Mouse (Mus musculus) G1E (cell line): ENCODE measurements around the gene Tnp2. TPM values are rescaled to one million over a fixed set of nuclear protein-coding genes. Genes with fewer than 3 reads are reported as not detected.

Experiments
- ATAC-seq: 2 replicates; pipeline ENCODE4 v1.8.0; 2016; ENCODE audit warnings: mild to moderate bottlenecking; ENCODE audit not compliant: insufficient number of reproducible peaks, poor library complexity, low FRiP score, severe bottlenecking; ENCODE audit errors: extremely low read depth
- DNase-seq: peaks from one replicate; pipeline ENCODE4 v3.0.0; 2012; ENCODE audit warnings: low spot score
- H3K27me3 ChIP-seq: 2 replicates; pipeline ENCODE4 v1.6.1; 2012; ENCODE audit warnings: mild to moderate bottlenecking, low read length, inconsistent platforms; ENCODE audit not compliant: insufficient read depth
- H3K36me3 ChIP-seq: replicated peaks from 2 replicates; pipeline ENCODE3; 2012; ENCODE audit warnings: mild to moderate bottlenecking, inconsistent platforms
- H3K4me1 ChIP-seq: 2 replicates; pipeline ENCODE4 v1.6.1; 2012; ENCODE audit warnings: low read depth, low read length, inconsistent platforms, mixed read lengths; ENCODE audit not compliant: insufficient read depth
- H3K4me3 ChIP-seq: 2 replicates; pipeline ENCODE4 v1.5.1; 2012; ENCODE audit warnings: low read depth, mild to moderate bottlenecking, inconsistent platforms, low read length, moderate library complexity, mixed read lengths
- H3K9me3 ChIP-seq: replicated peaks from 2 replicates; pipeline ENCODE4 v1.6.1; 2012; ENCODE audit warnings: inconsistent platforms
- CTCF ChIP-seq: IDR thresholded peaks from 2 replicates; pipeline ENCODE4 v1.5.1; 2012; ENCODE audit warnings: low read depth, low read length, inconsistent platforms, mixed read lengths
- GATA1 ChIP-seq: IDR thresholded peaks from 2 replicates; pipeline ENCODE4 v1.6.1; 2012; ENCODE audit warnings: borderline replicate concordance, low read length, inconsistent platforms, mixed read lengths
- GATA2 ChIP-seq: IDR thresholded peaks from 2 replicates; pipeline ENCODE4 v1.6.1; 2012; ENCODE audit warnings: low read depth, low read length, inconsistent platforms, borderline replicate concordance
- POLR2AphosphoS5 ChIP-seq: IDR thresholded peaks from 2 replicates; pipeline ENCODE4 v1.6.1; 2012; ENCODE audit warnings: low read depth, low read length, inconsistent platforms; ENCODE audit not compliant: insufficient replicate concordance
- TAL1 ChIP-seq: conservative IDR thresholded peaks from 2 replicates; pipeline ENCODE4 v1.6.1; 2012; ENCODE audit warnings: low read depth, low read length, inconsistent platforms, mixed read lengths
- polyA plus RNA-seq: library from polyadenylated mRNA; stranded (reverse); fragments of >175 nt; gene quantifications from 2 replicates; pipeline ENCODE4 v1.2.3, GENCODE M21; 2012
- total RNA-seq, 2 experiments: library from RNA; stranded (forward) in 1 of 2; stranded (reverse) in 1 of 2; fragments of 200-1000 nt in 1 of 2; fragments of >200 nt in 1 of 2; fragmentation: Nextera tagmentation in 1 of 2; gene quantifications; 2 replicates each; pipeline ENCODE4 v1.2.3; 2014 to 2017

The Tnp2 gene
- total and polyA plus RNA-seq, 3 experiments: not detected

DNA sequence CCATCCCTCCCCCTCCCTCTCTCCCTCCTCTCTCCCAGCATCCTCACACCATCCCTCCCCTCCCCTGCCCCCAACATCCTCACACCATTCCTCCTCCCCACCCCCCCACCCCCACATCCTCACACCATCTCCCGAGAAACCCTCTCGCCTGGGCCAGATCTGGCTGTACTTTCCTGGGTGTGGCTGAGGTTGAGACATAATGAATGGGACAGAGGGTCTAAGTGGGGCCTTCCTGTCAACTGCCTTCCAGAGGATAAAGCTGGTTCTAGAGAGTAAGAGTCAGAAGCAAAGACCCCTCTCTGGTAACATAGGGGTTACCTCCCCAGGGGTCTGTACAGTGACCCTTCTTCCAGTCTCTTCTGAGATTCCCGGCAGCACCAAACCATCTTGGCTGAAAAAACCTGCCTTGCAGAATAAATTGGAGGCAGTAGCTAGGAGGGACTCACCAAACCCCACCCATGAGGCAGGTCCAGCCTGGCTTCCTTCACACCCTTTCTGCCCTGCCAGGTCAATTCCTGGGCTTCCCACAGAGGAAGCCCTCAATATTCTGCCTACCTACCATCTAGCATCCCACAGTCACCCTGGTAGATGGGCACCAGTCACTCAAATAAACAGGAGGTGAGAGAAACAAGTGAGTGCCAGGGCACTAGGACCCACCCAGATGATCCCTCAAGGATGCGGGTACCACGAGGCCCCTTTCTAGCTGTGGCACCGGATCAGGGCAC, 24.8 kb downstream of the Tnp2 start:
- no peak for TF ChIP-seq POLR2AphosphoS5
- TF ChIP-seq TAL1: no peak
- no peak for TF ChIP-seq GATA2
- no peak for TF ChIP-seq GATA1
- no peak for TF ChIP-seq CTCF
- H3K27me3 ChIP-seq: peaks cover 22% of the 10 kb centered on the region
- H3K4me1 ChIP-seq: peaks cover 84% of the 10 kb centered on the region
- no peaks in the 10 kb centered on the region for H3K36me3 ChIP-seq
- no peak for DNase-seq
- ATAC-seq: no peak
- H3K9me3 ChIP-seq: no peaks in the 10 kb centered on the region
- H3K4me3 ChIP-seq: no peak overlapping the region

DNA sequence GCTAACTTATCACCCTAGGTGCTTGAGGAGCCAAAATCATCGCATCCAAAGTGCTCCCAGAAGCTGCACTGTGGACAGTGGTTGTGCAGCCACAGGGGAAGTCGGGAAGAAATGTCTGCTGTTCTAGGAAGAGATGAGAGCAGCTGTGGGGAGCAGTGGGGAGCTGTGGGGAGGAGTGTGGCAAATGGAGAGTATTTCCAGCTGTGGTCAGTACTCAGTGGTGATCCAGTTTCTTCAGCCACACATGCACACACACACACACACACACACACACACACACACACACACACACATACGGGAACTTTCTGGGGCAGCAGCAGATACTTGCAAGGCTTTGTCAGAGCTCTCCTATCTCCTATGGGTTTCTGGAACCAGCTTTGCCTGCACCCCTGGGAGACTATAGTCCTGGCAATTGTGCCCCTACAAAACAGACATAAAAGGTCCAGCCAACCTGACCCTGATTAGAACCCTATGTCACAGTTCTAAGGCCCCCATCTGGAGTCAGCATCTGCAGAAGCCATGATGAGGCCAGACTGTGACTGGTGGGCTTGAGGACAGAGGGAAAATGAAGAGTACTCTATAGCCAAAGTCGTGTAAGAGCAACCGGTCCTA, 25.8 kb downstream of the Tnp2 start:
- DNase-seq: no peak
- no peaks in the 10 kb centered on the region for H3K9me3 ChIP-seq
- H3K4me3 ChIP-seq: no peak overlapping the region
- H3K27me3 ChIP-seq: peaks cover 28% of the 10 kb centered on the region
- no peaks in the 10 kb centered on the region for H3K36me3 ChIP-seq
- TF ChIP-seq CTCF (no peak), TAL1 (no peak), GATA1 (no peak), POLR2AphosphoS5 (no peak), GATA2 (no peak)
- peaks cover 84% of the 10 kb centered on the region for H3K4me1 ChIP-seq
- ATAC-seq: no peak

DNA sequence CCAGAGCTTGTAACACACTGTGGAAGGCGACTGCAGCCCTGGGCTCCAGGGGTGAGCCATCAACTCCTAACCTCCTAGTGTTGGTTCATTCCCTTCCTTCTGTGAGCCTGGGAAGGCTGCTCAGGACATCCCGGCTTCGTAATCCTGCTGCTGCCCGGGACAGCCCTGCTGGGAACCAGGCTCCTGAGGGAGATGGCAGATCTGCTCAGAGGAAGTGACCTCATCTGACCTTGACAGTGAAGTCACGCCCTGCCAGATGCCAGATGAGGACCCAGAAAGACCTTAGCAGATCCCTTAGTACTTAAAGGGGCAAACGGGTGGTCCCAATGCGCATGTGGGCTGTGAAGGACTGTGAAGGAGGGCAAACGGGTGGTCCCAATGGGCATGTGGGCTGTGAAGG, 27.3 kb downstream of the Tnp2 start:
- Histone ChIP-seq H3K36me3 (no peaks in the 10 kb centered on the region), H3K9me3 (no peaks in the 10 kb centered on the region), H3K4me1 (peaks cover 81% of the 10 kb centered on the region), H3K27me3 (peaks cover 35% of the 10 kb centered on the region), H3K4me3 (peak overlapping the region; percentile 47; the same call in 1 of the 2 replicates)
- DNase-seq: no peak
- TF ChIP-seq TAL1: no peak
- ATAC-seq: peak; percentile 42

DNA sequence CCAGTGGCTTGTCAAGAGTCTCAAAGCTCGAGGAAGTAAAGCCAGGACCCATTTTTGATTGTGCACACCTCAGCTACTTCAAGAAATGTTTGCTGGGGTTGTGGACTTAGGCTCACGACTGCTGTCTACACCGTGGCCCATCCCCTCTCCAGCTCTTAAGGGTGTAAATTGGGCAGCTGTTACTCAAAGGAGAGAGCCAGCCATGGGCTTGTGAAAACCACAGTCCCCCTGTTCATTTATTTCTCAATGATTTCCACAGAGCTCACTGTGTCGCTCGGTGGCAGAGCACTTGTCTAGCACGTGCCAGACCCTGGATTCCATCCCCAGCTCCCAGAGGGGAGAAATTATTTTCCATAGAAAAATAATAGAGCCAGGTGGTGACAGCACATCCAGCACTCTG, 32.3 kb downstream of the Tnp2 start:
- ATAC-seq (no peak), DNase-seq (no peak)
- Histone ChIP-seq H3K4me1 (peaks cover 46% of the 10 kb centered on the region), H3K36me3 (no peaks in the 10 kb centered on the region), H3K9me3 (no peaks in the 10 kb centered on the region), H3K4me3 (no peak overlapping the region), H3K27me3 (peaks cover 56% of the 10 kb centered on the region)
- no peak for TF ChIP-seq GATA2
- no peak for TF ChIP-seq POLR2AphosphoS5
- no peak for TF ChIP-seq GATA1
- TF ChIP-seq TAL1: no peak
- no peak for TF ChIP-seq CTCF

DNA sequence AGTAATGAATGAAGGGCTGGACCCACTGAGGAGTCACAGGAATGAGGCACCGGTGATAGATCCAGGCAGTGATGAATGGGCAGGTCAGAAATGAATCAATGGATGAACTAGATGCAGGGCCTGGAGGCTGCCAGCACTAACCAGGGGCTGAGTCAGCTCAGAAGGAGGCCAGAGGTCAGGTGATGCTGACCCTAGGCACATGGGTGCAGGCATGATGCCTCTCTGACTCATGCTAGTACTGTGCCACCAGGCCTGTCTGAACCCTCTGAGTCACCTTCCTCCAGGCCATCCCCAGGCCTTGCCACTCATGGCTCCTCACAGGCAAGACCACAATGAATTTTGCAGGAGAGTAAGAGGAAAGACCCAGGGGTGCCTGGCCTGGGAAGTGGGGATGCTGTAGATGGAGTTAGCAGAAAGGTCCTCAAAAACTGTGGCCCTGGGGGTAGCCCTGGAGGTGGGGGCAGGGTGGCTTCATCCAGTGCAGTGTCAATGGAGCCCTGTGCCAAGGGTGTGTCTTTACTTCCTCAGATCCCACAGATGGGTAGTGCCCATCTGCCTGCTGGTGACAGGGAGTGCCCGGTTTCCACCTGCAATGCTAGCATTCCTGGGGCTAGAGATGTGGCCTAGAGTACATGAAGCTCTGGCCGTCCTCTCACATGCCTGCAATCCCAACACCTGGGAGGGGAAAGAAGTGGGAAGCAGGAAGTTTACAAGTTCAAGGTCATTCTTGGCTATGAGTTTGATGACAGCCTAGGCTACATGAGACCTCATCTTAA, 33.8 kb downstream of the Tnp2 start:
- ATAC-seq (no peak), DNase-seq (no peak)
- H3K9me3 ChIP-seq: no peaks in the 10 kb centered on the region
- H3K27me3 ChIP-seq: peaks cover 67% of the 10 kb centered on the region
- H3K36me3 ChIP-seq: no peaks in the 10 kb centered on the region
- TF ChIP-seq TAL1 (no peak), GATA2 (no peak), GATA1 (no peak), CTCF (no peak), POLR2AphosphoS5 (no peak)
- peaks cover 46% of the 10 kb centered on the region for H3K4me1 ChIP-seq
- no peak overlapping the region for H3K4me3 ChIP-seq

DNA sequence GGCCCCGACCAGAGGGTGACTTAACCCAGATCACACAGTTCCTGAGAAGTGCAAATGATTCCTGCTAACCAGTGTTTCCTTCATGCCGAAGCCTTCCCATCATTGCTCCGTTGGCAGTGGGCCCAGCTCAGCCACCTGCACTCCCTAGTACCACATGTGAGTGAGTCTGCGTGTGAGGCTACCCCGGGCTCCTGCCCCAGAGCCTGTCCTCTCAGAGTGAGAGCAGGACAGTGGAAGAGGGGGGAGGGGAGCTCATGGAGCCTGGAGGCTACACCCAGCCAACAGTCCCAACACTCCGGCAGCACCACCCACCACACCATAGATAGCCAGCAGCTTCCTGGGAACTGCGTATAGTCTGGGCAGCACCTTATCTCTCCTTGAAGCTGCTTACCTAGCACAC, 38.6 kb downstream of the Tnp2 start:
- ATAC-seq (no peak), DNase-seq (no peak)
- no peak for TF ChIP-seq GATA1
- TF ChIP-seq POLR2AphosphoS5: no peak
- no peak for TF ChIP-seq CTCF
- no peak for TF ChIP-seq GATA2
- TF ChIP-seq TAL1: no peak

More for the DNA sequence above, 38.6 kb downstream of the Tnp2 start:
- Histone ChIP-seq H3K9me3 (no peaks in the 10 kb centered on the region), H3K27me3 (peaks cover 44% of the 10 kb centered on the region), H3K4me1 (peaks cover 53% of the 10 kb centered on the region), H3K4me3 (peak overlapping the region; percentile 17; the same call in 1 of the 2 replicates), H3K36me3 (no peaks in the 10 kb centered on the region)
